Mouse (Mus musculus): Measurements from ENCODE around the gene Erbb4.

GRCm38 (mm10) chr1:69103211-69103706 is 4.6 kb downstream of the Erbb4 start:
- no peak for TF ChIP-seq CTCF (IDR thresholded peaks at IDR 0.05; ENCODE audit: low read depth, low read length)
- TF ChIP-seq POLR2A (IDR thresholded peaks at IDR 0.05; ENCODE audit: borderline replicate concordance, low read depth, low read length): no peak
